Mouse (Mus musculus): ENCODE data around the gene Cacnb1.

GRCm38 (mm10) chr11:98061441-98061840, 38.6 kb upstream of the Cacnb1 start:
- TF ChIP-seq EP300 (IDR thresholded peaks at IDR 0.05) (no peak), CTCF (IDR thresholded peaks at IDR 0.05) (no peak)
